Mouse (Mus musculus) forebrain, embryonic 14.5 days (tissue): ENCODE results near the gene Rem1. TPM values are rescaled to one million over a fixed set of nuclear protein-coding genes. Genes with fewer than 3 reads are reported as not detected.
A peak's percentile ranks its signal among the peaks of the same experiment; 100 is the strongest.
"Not testable (repeated sequence)": the region's sequence is repeated elsewhere in the genome, so short reads cannot be mapped to it uniquely, and the experiment has no call there.

Experiments used
- ATAC-seq: fragments of 200-750 bp; cut with Nextera tagmentation; 2 replicates; pipeline ENCODE4 v1.8.0; 2017; ENCODE audit warnings: mild to moderate bottlenecking, moderate library complexity
- DNase-seq: peaks from one replicate; pipeline ENCODE4 v3.0.0-alpha.2; 2015; ENCODE audit warnings: low spot score
- H3K27ac ChIP-seq: fragments of 300-500 bp; sonication (generic); 2 replicates; pipeline ENCODE4 v1.5.1; 2014; ENCODE audit warnings: low read depth, mild to moderate bottlenecking, control low read depth, low read length, moderate library complexity
- H3K27me3 ChIP-seq: fragments of 300-500 bp; sonication (generic); replicated peaks from 2 replicates; pipeline ENCODE4 v1.6.1; 2014; ENCODE audit warnings: low read length, control low read depth, mixed read lengths; ENCODE audit not compliant: control insufficient read depth, insufficient read depth
- H3K36me3 ChIP-seq: fragments of 300-500 bp; sonication (generic); 2 replicates; pipeline ENCODE4 v1.6.1; 2014; ENCODE audit warnings: low read length, control low read depth; ENCODE audit not compliant: control insufficient read depth, insufficient read depth
- H3K4me1 ChIP-seq: fragments of 300-500 bp; sonication (generic); 2 replicates; pipeline ENCODE4 v1.6.1; 2014; ENCODE audit warnings: antibody characterized with exemption, low read length, control low read depth; ENCODE audit not compliant: control insufficient read depth, insufficient read depth
- H3K4me2 ChIP-seq: fragments of 300-500 bp; sonication (generic); 2 replicates; pipeline ENCODE4 v1.6.1; 2014; ENCODE audit warnings: mild to moderate bottlenecking, control low read depth, low read length
- H3K4me3 ChIP-seq: fragments of 300-500 bp; sonication (generic); 2 replicates; pipeline ENCODE4 v1.5.1; 2014; ENCODE audit warnings: low read depth, low read length, control low read depth
- H3K9ac ChIP-seq: fragments of 300-500 bp; sonication (generic); 2 replicates; pipeline ENCODE4 v1.6.1; 2014; ENCODE audit warnings: mild to moderate bottlenecking, low read length, control low read depth, moderate library complexity
- H3K9me3 ChIP-seq: fragments of 300-500 bp; sonication (generic); replicated peaks from 2 replicates; pipeline ENCODE4 v1.6.1; 2016; ENCODE audit warnings: low read length, control low read depth, mixed read lengths; ENCODE audit not compliant: control insufficient read depth
- WGBS: fragments of 180-500 bp; shearing (Covaris S2); extraction: QIAGEN DNeasy Blood & Tissue Kit; methylation state at CpG from one replicate; pipeline ENCODE4 v1.1.7; 2014; 5-methylcytosine and 5-hydroxymethylcytosine counted together
- polyA plus RNA-seq: library from polyadenylated mRNA; unstranded; fragments of >200 nt; fragmentation: Nextera tagmentation; extraction: Ambion mirVana; gene quantifications from 2 replicates; pipeline ENCODE4 v1.2.1, GENCODE M21; 2014

Gene Rem1
- polyA plus RNA-seq, 1 experiment from 2014 or later, result 0.34 TPM

GRCm38 (mm10) chr2:152661163-152661562 lies 34.4 kb downstream of the Rem1 start:
- Histone ChIP-seq H3K9me3 (no peaks in the 10 kb centered on the region), H3K4me2 (no peak overlapping the region), H3K4me1 (no peaks in the 10 kb centered on the region), H3K27me3 (no peaks in the 10 kb centered on the region), H3K9ac (no peak overlapping the region), H3K4me3 (no peak overlapping the region), H3K36me3 (no peaks in the 10 kb centered on the region), H3K27ac (no peak overlapping the region)
- no peak for DNase-seq
- ATAC-seq, result no peak
- 79% methylated on average over 6 of the region's 6 CpGs for WGBS

- not testable (repeated sequence) for H3K27me3 ChIP-seq, H3K27ac ChIP-seq, H3K36me3 ChIP-seq, ATAC-seq, H3K9ac ChIP-seq, DNase-seq, H3K9me3 ChIP-seq, H3K4me3 ChIP-seq, H3K4me2 ChIP-seq, H3K4me1 ChIP-seq
- WGBS, result 82% methylated on average over 3 of the region's 3 CpGs
Measured at GRCm38 (mm10) chr2:152666191-152666590, 39.4 kb downstream of the Rem1 start.

- peaks cover 21% of the 10 kb centered on the region for H3K4me1 ChIP-seq
- H3K4me3 ChIP-seq, result peak within 1 kb of the TSS; percentile 100
- H3K27ac ChIP-seq, result peak within 1 kb of the TSS; percentile 96
- peak; percentile 85 for ATAC-seq
- H3K4me2 ChIP-seq, result peak within 1 kb of the TSS; percentile 88
- H3K9ac ChIP-seq, result peak within 1 kb of the TSS; percentile 95
- no peaks in the 10 kb centered on the region for H3K27me3 ChIP-seq
- H3K36me3 ChIP-seq, result peaks cover 22% of the 10 kb centered on the region
- DNase-seq, result peak; percentile 97
- WGBS, result under 1% methylated on average over 35 of the region's 35 CpGs
- no peaks in the 10 kb centered on the region for H3K9me3 ChIP-seq
Measured at GRCm38 (mm10) chr2:152669256-152669638, 42.5 kb downstream of the Rem1 start, which contains the start of gene H13. TSS of gene H13 (plus strand) at chr2:152669461.

GRCm38 (mm10) chr2:152669639-152670484 lies 43.1 kb downstream of the Rem1 start:
- peak overlapping the region; percentile 88 for H3K4me2 ChIP-seq
- WGBS, result under 1% methylated on average over 37 of the region's 46 CpGs
- H3K27me3 ChIP-seq, result no peaks in the 10 kb centered on the region
- H3K4me1 ChIP-seq, result peaks cover 21% of the 10 kb centered on the region
- ATAC-seq (peak; percentile 77), DNase-seq (peak; percentile 65)
- H3K4me3 ChIP-seq, result peak overlapping the region; percentile 100
- H3K27ac ChIP-seq, result peak overlapping the region; percentile 96
- H3K36me3 ChIP-seq, result peaks cover 28% of the 10 kb centered on the region
- no peaks in the 10 kb centered on the region for H3K9me3 ChIP-seq
- H3K9ac ChIP-seq, result peak overlapping the region; percentile 95

GRCm38 (mm10) chr2:152670983-152671641 lies 44.4 kb downstream of the Rem1 start:
- DNase-seq (peak; percentile 53), ATAC-seq (peak; percentile 1; the same call in 1 of the 2 replicates)
- H3K36me3 ChIP-seq, result peaks cover 40% of the 10 kb centered on the region
- H3K4me2 ChIP-seq, result peak overlapping the region; percentile 88
- H3K4me3 ChIP-seq, result peak overlapping the region; percentile 100
- H3K27ac ChIP-seq, result peak overlapping the region; percentile 96
- no peaks in the 10 kb centered on the region for H3K9me3 ChIP-seq
- 61% methylated on average over 9 of the region's 9 CpGs for WGBS
- peak overlapping the region; percentile 95 for H3K9ac ChIP-seq
- peaks cover 21% of the 10 kb centered on the region for H3K4me1 ChIP-seq
- H3K27me3 ChIP-seq, result no peaks in the 10 kb centered on the region

- Histone ChIP-seq H3K27me3 (no peaks in the 10 kb centered on the region), H3K27ac (peak overlapping the region; percentile 96), H3K4me2 (peak overlapping the region; percentile 88), H3K36me3 (peaks cover 45% of the 10 kb centered on the region), H3K9ac (peak overlapping the region; percentile 95), H3K4me3 (peak overlapping the region; percentile 100), H3K9me3 (no peaks in the 10 kb centered on the region), H3K4me1 (peaks cover 21% of the 10 kb centered on the region)
- ATAC-seq, result peak; percentile 33; the same call in 1 of the 2 replicates
- DNase-seq, result peak; percentile 66
- 35% methylated on average over 5 of the region's 5 CpGs for WGBS
Measured at GRCm38 (mm10) chr2:152671642-152671999, 44.9 kb downstream of the Rem1 start.

GRCm38 (mm10) chr2:152672166-152672565 lies 45.4 kb downstream of the Rem1 start:
- WGBS, result 82% methylated on average over 12 of the region's 12 CpGs
- H3K9me3 ChIP-seq, result no peaks in the 10 kb centered on the region
- no peak for DNase-seq
- H3K27me3 ChIP-seq, result no peaks in the 10 kb centered on the region
- H3K27ac ChIP-seq, result no peak overlapping the region
- ATAC-seq, result no peak
- H3K9ac ChIP-seq, result peak overlapping the region; percentile 95
- H3K36me3 ChIP-seq, result peaks cover 51% of the 10 kb centered on the region
- peaks cover 21% of the 10 kb centered on the region for H3K4me1 ChIP-seq
- H3K4me2 ChIP-seq, result peak overlapping the region; percentile 88
- H3K4me3 ChIP-seq, result peak overlapping the region; percentile 100

GRCm38 (mm10) chr2:152674148-152674547 lies 47.4 kb downstream of the Rem1 start:
- H3K36me3 ChIP-seq, result peaks cover 68% of the 10 kb centered on the region
- H3K4me3 ChIP-seq, result no peak overlapping the region
- no peak for ATAC-seq
- H3K27me3 ChIP-seq, result no peaks in the 10 kb centered on the region
- no peaks in the 10 kb centered on the region for H3K9me3 ChIP-seq
- DNase-seq, result no peak
- WGBS, result 84% methylated on average over 11 of the region's 11 CpGs
- H3K27ac ChIP-seq, result no peak overlapping the region
- no peak overlapping the region for H3K4me2 ChIP-seq
- no peak overlapping the region for H3K9ac ChIP-seq
- H3K4me1 ChIP-seq, result peaks cover 23% of the 10 kb centered on the region
